Mouse (Mus musculus) embryonic fibroblast, embryonic 13.5 days (primary cell): ENCODE measurements around the gene Nutf2.

ENCODE experiments used
- CTCF ChIP-seq: IDR thresholded peaks from 2 replicates; pipeline ENCODE4 v1.5.1; 2011; ENCODE audit warnings: mild to moderate bottlenecking, control low read depth, low read length, moderate library complexity, borderline replicate concordance; ENCODE audit not compliant: insufficient read depth
- POLR2A ChIP-seq: IDR thresholded peaks from 2 replicates; pipeline ENCODE4 v1.6.1; 2011; ENCODE audit warnings: low read depth, mild to moderate bottlenecking, control low read depth, low read length, moderate library complexity

DNA sequence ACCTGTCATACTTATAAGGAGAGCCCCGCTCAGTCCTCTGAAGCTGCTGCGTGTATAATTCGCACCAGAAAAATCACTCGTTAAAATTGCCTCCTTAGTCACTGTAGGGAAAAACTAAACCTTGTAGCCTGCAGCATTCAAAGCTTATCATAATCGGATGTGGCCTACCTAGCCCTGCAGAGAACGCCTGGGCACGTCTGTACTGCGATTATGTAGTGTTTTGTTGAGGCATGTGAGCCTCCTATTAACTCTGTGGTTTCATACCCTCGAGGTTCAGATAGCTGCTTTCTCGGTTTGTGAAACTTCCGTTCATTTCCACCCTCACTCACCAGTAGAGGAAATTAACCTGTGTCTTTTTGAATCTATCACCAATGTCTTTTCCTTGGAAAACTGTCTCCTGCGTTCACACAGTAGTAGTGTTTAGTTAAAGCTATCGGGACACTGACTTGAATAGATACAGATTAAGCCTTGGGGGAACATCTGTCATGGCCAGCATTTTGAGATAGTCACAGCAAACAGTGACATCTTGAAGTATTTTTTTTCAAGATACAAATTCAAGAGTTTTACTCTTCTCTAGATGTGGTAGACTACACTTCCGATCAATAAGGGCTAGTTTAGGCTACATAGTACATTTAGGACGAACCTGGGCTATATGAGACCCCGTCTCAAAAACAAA is 40.7 kb downstream of the Nutf2 start:
- TF ChIP-seq CTCF = no peak
- TF ChIP-seq POLR2A = no peak; the same call in none of the 2 replicates
